Mouse (Mus musculus) embryo, embryonic 9.5 days (tissue): ENCODE measurements around the gene Cope.

Experiments used
- DNase-seq: peaks from one replicate; pipeline ENCODE4 v3.0.0-alpha.2; 2017; ENCODE audit errors: extremely low spot score

The Cope gene

GRCm38 (mm10) chr8:70347443-70347842, 45.1 kb downstream of the Cope start:
- no peak for DNase-seq

- DNase-seq, result no peak
Observed at GRCm38 (mm10) chr8:70347860-70348420, 45.6 kb downstream of the Cope start.

GRCm38 (mm10) chr8:70351035-70351999, 49.0 kb downstream of the Cope start:
- no peak for DNase-seq

- DNase-seq, result no peak
Observed at GRCm38 (mm10) chr8:70352000-70352384, 49.7 kb downstream of the Cope start.

- no peak for DNase-seq
Observed at GRCm38 (mm10) chr8:70352657-70353151, 50.4 kb downstream of the Cope start.

- peak; percentile 98 for DNase-seq
Observed at GRCm38 (mm10) chr8:70353194-70353817, 51.0 kb downstream of the Cope start, which contains the start of gene Upf1. Gene Upf1, minus strand, starts transcription at chr8:70353278.

- no peak for DNase-seq
Observed at GRCm38 (mm10) chr8:70354004-70354403, 51.7 kb downstream of the Cope start.

GRCm38 (mm10) chr8:70356111-70356510, 53.8 kb downstream of the Cope start:
- no peak for DNase-seq

- no peak for DNase-seq
Observed at GRCm38 (mm10) chr8:70359411-70359810, 57.1 kb downstream of the Cope start.

GRCm38 (mm10) chr8:70360769-70361168, 58.5 kb downstream of the Cope start:
- peak; percentile 39 for DNase-seq

GRCm38 (mm10) chr8:70361484-70362032, 59.2 kb downstream of the Cope start:
- DNase-seq, result no peak
